Mouse (Mus musculus) thymus, adult 2 months (tissue): ENCODE measurements around the gene Rrbp1.

Source experiments
- CTCF ChIP-seq: fragments of 200-500 bp; IDR thresholded peaks from 2 replicates; pipeline ENCODE4 v1.5.1; 2012; ENCODE audit warnings: mild to moderate bottlenecking, control low read depth, low read length, moderate library complexity, borderline replicate concordance; ENCODE audit not compliant: control insufficient read depth, poor library complexity, insufficient read depth; ENCODE audit errors: extremely low read depth
- POLR2A ChIP-seq: fragments of 200-500 bp; IDR thresholded peaks from 2 replicates; pipeline ENCODE4 v1.6.1; 2012; ENCODE audit warnings: mild to moderate bottlenecking, low read length, control low read depth, moderate library complexity; ENCODE audit not compliant: control insufficient read depth, poor library complexity, insufficient read depth; ENCODE audit errors: extremely low read depth

- TF ChIP-seq CTCF (no peak), POLR2A (no peak)
These were observed 63.1 kb downstream of the Rrbp1 start for GRCm38 (mm10) chr2:143947981-143948380.
